Mouse (Mus musculus) heart, embryonic 12.5 days (tissue): Measurements from ENCODE around the gene Abca13. TPM values are rescaled to one million over a fixed set of nuclear protein-coding genes. Genes with fewer than 3 reads are reported as not detected.
"Not testable (repeated sequence)": the region's sequence is repeated elsewhere in the genome, so short reads cannot be mapped to it uniquely, and the experiment has no call there.

Source experiments
- ATAC-seq: fragments of 200-750 bp; cut with Nextera tagmentation; 2 replicates; pipeline ENCODE4 v1.8.0; 2017; ENCODE audit warnings: moderate TSS enrichment, moderate library complexity; ENCODE audit not compliant: insufficient number of reproducible peaks, low FRiP score
- H3K27ac ChIP-seq: fragments of 300-500 bp; sonication (generic); 2 replicates; pipeline ENCODE4 v1.5.1; 2016; ENCODE audit warnings: mild to moderate bottlenecking, moderate library complexity; ENCODE audit not compliant: poor library complexity, severe bottlenecking
- H3K27me3 ChIP-seq: fragments of 300-500 bp; sonication (generic); replicated peaks from 2 replicates; pipeline ENCODE4 v1.6.1; 2016; ENCODE audit warnings: mild to moderate bottlenecking, moderate library complexity
- H3K36me3 ChIP-seq: fragments of 300-500 bp; sonication (generic); 2 replicates; pipeline ENCODE4 v1.6.1; 2016; ENCODE audit warnings: mild to moderate bottlenecking, moderate library complexity
- H3K4me1 ChIP-seq: fragments of 300-500 bp; sonication (generic); replicated peaks from 2 replicates; pipeline ENCODE4 v1.6.1; 2016; ENCODE audit warnings: mild to moderate bottlenecking
- H3K4me2 ChIP-seq: fragments of 300-500 bp; sonication (generic); 2 replicates; pipeline ENCODE4 v1.6.1; 2016; ENCODE audit warnings: mild to moderate bottlenecking, moderate library complexity
- H3K4me3 ChIP-seq: fragments of 300-500 bp; sonication (generic); 2 replicates; pipeline ENCODE4 v1.5.1; 2016; ENCODE audit warnings: mild to moderate bottlenecking
- H3K9ac ChIP-seq: fragments of 300-500 bp; sonication (generic); 2 replicates; pipeline ENCODE4 v1.6.1; 2016; ENCODE audit warnings: mild to moderate bottlenecking, moderate library complexity
- H3K9me3 ChIP-seq: fragments of 300-500 bp; sonication (generic); replicated peaks from 2 replicates; pipeline ENCODE4 v1.6.1; 2016; ENCODE audit warnings: mild to moderate bottlenecking, moderate library complexity
- WGBS: fragments of 180-500 bp; shearing (Covaris S2); methylation state at CpG from one replicate; pipeline ENCODE4 v1.1.7; 2016; 5-methylcytosine and 5-hydroxymethylcytosine counted together
- polyA plus RNA-seq: library from polyadenylated mRNA; unstranded; fragments of >200 nt; fragmentation: Nextera tagmentation; extraction: Ambion mirVana; gene quantifications from 2 replicates; pipeline ENCODE4 v1.2.1, GENCODE M21; 2016

Gene Abca13
- polyA plus RNA-seq, 1 experiment from 2014 or later = 0.01 TPM

DNA sequence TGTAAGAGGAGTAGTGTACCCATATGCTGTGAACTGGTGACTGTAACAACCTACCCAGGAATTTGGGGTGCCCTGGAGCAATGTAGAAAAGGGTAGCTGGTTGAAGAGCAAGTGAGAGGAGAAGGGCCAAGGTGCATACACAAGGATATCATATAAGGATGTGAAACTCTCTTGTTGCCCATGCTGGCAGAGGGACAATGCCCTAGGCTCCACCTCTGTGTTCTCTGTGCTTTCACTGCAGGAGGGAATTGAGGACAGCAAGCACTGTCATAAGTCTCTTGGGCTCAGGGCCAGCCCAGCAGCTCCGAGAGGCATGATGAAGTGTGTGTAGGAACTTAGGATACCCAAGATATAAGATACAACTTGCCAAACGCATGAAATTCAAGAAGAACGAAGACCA lies 225.2 kb downstream of the Abca13 start:
- H3K4me2 ChIP-seq = no peak overlapping the region
- no peaks in the 10 kb centered on the region for H3K9me3 ChIP-seq
- no peaks in the 10 kb centered on the region for H3K27me3 ChIP-seq
- H3K27ac ChIP-seq = no peak overlapping the region
- H3K9ac ChIP-seq = no peak overlapping the region
- WGBS = 69% methylated on average over 3 of the region's 3 CpGs
- ATAC-seq = no peak
- no peaks in the 10 kb centered on the region for H3K36me3 ChIP-seq
- peaks cover 6% of the 10 kb centered on the region; the same call in 1 of the 2 replicates for H3K4me1 ChIP-seq
- no peak overlapping the region for H3K4me3 ChIP-seq

DNA sequence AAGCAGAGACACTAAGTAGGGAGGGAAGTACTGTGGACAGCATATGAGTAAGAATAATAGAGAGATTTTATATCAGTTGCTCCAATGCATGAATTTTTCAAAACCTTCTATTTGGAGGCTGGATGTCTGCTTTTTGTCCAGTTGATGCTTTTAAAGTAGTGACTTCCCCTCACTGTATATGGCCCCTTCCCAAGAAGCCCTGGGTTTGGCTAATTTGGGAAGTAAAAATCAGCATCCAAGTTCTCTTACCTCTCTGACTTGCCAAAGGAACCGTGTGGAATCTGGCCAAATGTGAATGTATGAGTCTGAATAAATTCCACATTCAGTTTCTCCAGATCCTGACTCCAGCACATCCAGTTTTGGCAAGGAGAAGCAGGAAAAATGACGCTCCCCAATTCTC lies 228.5 kb downstream of the Abca13 start:
- Histone ChIP-seq H3K4me1 (peaks cover 6% of the 10 kb centered on the region; the same call in 1 of the 2 replicates), H3K9ac (no peak overlapping the region), H3K4me2 (no peak overlapping the region), H3K27ac (no peak overlapping the region), H3K4me3 (no peak overlapping the region), H3K36me3 (no peaks in the 10 kb centered on the region), H3K9me3 (no peaks in the 10 kb centered on the region), H3K27me3 (no peaks in the 10 kb centered on the region)
- ATAC-seq = no peak
- WGBS = 29% methylated on average over 2 of the region's 2 CpGs

DNA sequence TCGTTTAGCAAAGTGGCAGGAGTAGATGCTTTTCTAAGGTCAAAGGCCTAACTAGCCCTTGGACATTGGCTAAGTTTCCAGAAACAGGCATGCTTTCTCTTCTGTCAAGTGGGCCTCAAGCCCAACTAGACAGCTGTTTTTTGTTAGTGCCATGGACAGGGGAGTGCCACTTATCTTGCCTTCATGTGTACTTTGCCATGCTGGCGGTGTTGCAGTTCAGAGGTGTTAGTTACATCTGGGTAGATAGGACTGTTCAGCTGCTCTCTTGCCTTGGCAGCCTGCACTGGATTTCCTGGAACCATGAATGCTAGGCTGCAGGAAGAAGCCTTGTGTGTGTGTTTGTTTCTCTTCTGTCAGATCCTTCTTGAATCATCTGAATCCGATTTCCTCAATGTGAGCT lies 235.7 kb downstream of the Abca13 start:
- Histone ChIP-seq H3K36me3 (no peaks in the 10 kb centered on the region), H3K27me3 (no peaks in the 10 kb centered on the region), H3K4me2 (no peak overlapping the region), H3K9me3 (no peaks in the 10 kb centered on the region), H3K27ac (no peak overlapping the region), H3K9ac (no peak overlapping the region), H3K4me1 (peaks cover 4% of the 10 kb centered on the region; the same call in 1 of the 2 replicates), H3K4me3 (no peak overlapping the region)
- 34% methylated on average over 3 of the region's 3 CpGs for WGBS
- no peak for ATAC-seq

DNA sequence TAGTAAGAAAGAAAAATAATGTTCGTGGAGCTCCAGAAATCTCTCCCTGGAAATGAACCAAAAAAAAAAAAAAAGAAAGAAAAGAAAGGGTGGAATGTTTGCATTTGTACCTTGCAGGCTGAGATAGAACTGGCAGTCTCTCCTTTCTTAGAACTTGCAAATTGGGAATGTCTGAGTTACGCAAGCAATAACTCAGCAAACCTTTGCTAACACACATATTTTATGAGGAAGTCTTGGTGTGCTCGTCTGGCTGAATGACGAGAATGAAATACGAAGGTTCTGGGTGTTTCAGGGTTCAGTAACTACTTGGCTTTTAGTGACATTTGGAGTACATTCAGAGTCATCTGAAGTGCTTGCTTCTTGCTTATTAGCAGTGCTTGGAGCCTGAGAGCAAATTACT lies 241.1 kb downstream of the Abca13 start:
- no peaks in the 10 kb centered on the region for H3K9me3 ChIP-seq
- 75% methylated on average over 5 of the region's 5 CpGs for WGBS
- H3K27ac ChIP-seq = no peak overlapping the region
- H3K9ac ChIP-seq = no peak overlapping the region
- ATAC-seq = no peak
- H3K4me3 ChIP-seq = no peak overlapping the region
- H3K4me2 ChIP-seq = no peak overlapping the region
- H3K36me3 ChIP-seq = no peaks in the 10 kb centered on the region
- no peaks in the 10 kb centered on the region for H3K4me1 ChIP-seq
- no peaks in the 10 kb centered on the region for H3K27me3 ChIP-seq

DNA sequence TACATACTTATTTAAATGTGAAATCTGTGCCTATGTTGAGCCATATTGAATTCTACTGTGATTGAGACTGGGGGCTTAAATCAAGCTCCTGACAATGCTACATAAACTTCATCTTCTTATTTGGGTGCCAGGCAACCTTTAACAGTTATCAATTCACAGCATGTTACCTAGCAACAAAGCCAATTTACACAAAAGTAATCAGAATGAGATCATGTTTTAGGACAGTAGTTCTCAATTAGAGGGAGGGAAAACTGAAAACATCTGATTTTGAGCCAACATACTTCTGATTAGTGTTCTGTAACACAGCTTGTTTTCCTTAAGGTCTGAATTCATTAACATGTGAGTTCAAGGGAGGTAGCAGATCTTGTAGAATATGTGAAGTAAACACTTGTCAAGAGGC lies 244.9 kb downstream of the Abca13 start:
- no peak for ATAC-seq
- Histone ChIP-seq H3K9me3 (no peaks in the 10 kb centered on the region), H3K4me1 (no peaks in the 10 kb centered on the region), H3K27ac (no peak overlapping the region), H3K4me2 (no peak overlapping the region), H3K4me3 (no peak overlapping the region), H3K27me3 (no peaks in the 10 kb centered on the region), H3K36me3 (no peaks in the 10 kb centered on the region), H3K9ac (no peak overlapping the region)

DNA sequence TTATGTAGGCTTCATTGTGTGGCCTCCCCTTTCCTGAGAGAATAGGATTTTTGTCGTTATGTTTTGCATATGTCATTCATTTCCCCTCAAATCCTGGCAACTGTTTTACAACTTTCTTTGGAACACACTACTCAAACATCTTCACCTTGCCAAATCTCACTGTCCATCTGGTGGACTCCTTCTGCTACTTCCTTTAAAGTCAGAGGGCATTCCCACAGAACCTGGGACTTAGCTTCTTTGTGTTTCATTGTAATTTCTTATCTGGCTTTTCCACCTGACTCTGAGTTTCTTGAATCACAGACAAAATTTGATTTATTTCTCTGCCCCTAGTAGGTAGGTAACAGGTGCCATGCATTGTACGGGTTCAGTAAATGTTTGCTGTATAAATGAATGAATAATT lies 248.0 kb downstream of the Abca13 start:
- Histone ChIP-seq H3K4me3 (no peak overlapping the region), H3K9ac (no peak overlapping the region), H3K4me1 (no peaks in the 10 kb centered on the region), H3K9me3 (no peaks in the 10 kb centered on the region), H3K27me3 (no peaks in the 10 kb centered on the region), H3K27ac (no peak overlapping the region), H3K36me3 (no peaks in the 10 kb centered on the region), H3K4me2 (no peak overlapping the region)
- no peak for ATAC-seq
- 63% methylated on average over 2 of the region's 2 CpGs for WGBS

DNA sequence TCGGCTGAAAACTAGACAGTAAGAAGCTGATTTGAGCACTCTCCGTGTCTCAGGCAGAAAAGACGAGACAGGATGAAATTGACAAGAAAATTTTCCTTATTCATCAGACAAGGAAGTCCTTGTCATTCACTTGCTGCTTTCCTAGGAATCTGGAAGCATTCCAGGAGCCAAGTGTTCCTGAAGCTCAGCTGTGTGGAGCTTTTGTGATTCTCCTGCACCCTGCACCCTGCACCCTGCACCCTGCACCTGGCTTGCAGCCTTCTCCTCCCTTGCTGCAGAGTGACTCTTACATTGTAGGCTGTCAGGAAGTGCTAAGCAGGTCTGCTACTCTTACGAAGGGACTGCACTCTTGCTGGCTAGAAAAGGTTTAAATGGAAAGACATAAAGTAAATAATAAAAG lies 249.4 kb downstream of the Abca13 start:
- WGBS = 61% methylated on average over 4 of the region's 4 CpGs
- no peak overlapping the region for H3K4me2 ChIP-seq
- no peaks in the 10 kb centered on the region for H3K4me1 ChIP-seq
- H3K27me3 ChIP-seq = no peaks in the 10 kb centered on the region
- no peak overlapping the region for H3K27ac ChIP-seq
- H3K4me3 ChIP-seq = no peak overlapping the region
- H3K9me3 ChIP-seq = no peaks in the 10 kb centered on the region
- H3K9ac ChIP-seq = no peak overlapping the region
- no peak for ATAC-seq
- no peaks in the 10 kb centered on the region for H3K36me3 ChIP-seq

DNA sequence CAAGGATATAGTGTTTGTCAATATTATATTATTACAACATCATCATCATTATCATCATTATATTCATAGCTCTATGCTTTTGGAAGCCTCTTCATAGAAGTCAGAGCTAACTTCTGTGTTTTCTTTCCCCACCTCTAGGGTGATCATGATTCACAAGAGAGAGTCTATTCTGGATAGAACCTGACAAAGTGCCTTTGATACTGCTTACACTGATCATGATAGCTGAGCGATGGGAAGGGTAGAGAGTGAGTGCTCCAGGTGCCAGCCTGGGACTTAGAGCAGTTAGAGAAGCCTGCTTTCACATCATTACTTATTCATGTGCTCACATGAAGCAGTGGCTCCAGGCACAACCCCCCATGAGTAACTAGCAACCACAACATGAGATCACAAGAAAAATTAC lies 280.7 kb downstream of the Abca13 start:
- Histone ChIP-seq H3K9me3 (no peaks in the 10 kb centered on the region), H3K36me3 (no peaks in the 10 kb centered on the region), H3K4me1 (no peaks in the 10 kb centered on the region), H3K27me3 (no peaks in the 10 kb centered on the region), H3K27ac (no peak overlapping the region), H3K9ac (no peak overlapping the region), H3K4me2 (no peak overlapping the region), H3K4me3 (no peak overlapping the region)
- WGBS = 79% methylated on average over 1 of the region's 1 CpGs
- ATAC-seq = no peak

DNA sequence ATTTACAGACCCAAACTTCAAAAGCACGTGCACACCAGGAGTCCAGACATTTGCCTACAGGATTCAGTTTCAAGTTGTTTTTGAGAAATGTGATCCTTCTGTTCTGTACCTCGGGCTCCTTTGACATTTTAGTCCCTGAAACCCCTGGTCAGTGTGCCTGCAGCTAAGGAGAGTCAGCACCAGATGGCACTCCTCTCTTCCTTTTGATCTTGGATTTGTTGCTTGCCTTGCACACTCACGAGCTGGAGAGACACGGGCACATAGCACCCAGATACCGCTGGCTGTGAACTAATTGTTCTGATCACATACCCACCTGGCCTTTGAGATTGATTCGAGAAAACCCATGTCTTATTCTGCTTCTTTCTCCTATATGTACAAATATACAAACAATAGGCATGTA lies 289.8 kb downstream of the Abca13 start:
- H3K27ac ChIP-seq = no peak overlapping the region
- no peaks in the 10 kb centered on the region for H3K36me3 ChIP-seq
- H3K4me2 ChIP-seq = no peak overlapping the region
- H3K4me1 ChIP-seq = no peaks in the 10 kb centered on the region
- no peaks in the 10 kb centered on the region; the same call in 1 of the 2 replicates for H3K9me3 ChIP-seq
- WGBS = 14% methylated on average over 6 of the region's 6 CpGs
- H3K27me3 ChIP-seq = no peaks in the 10 kb centered on the region
- H3K9ac ChIP-seq = no peak overlapping the region
- ATAC-seq = no peak
- H3K4me3 ChIP-seq = no peak overlapping the region

DNA sequence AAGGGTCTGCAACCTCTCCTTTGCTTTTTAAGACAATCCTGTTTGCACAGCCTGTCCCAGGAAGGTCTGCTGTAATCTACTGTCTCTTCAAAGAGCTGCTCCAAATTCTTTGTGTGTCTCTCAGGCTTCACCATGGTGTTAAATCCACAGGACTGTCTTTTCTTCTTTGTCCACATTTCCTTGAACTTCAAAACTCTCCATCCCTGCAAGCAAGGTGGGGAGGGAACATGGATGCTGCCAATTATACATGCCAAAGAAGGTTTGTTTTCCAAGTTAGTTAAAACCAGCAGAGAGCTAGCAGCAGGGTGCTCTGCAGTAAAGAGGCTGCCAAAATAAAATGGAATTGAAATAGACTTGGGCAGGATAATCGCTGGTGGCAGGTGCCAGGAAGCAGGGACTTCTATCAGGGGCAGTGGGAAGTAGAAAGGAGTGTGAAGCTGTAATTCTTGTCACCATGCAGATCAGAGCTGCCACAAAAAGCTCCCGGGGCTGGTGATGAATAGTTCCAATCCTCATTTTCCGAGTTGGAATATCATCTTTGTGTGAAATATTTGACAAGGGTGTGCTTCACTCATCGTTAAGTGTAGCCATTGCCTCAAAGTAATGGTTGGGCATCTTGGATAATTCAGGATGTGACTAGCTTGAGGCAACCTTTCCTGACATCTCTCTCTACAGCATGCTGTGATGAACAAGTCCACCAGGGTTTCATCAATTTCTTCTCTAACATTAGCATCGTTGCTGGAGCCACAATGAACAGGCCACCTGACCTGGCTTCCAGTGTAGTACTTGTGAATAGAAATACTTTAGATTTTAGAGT lies 308.8 kb downstream of the Abca13 start:
- Histone ChIP-seq H3K27ac (no peak overlapping the region), H3K4me3 (no peak overlapping the region), H3K36me3 (no peaks in the 10 kb centered on the region), H3K4me1 (no peaks in the 10 kb centered on the region), H3K9ac (no peak overlapping the region), H3K4me2 (no peak overlapping the region), H3K27me3 (no peaks in the 10 kb centered on the region), H3K9me3 (no peaks in the 10 kb centered on the region)
- 55% methylated on average over 5 of the region's 5 CpGs for WGBS
- no peak for ATAC-seq

DNA sequence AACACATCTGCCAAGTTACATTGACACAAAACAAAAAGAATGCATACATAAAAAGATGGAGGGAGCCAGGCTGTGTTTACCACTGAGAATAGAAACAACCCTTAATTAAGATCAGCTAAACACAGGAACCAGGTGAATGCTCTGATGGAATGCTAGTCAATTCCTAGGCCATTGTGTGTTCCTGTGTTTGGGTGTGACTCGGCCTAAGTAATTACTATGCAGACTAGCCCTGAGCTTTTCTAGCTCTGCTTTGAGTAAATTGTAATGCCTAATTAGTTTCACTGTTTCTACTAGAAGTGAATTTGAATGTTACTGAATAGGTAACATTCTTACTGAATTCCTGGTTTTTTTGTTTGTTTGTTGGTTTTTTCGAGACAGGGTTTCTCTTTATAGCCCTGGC lies 323.2 kb downstream of the Abca13 start:
- not testable (repeated sequence) for H3K4me2 ChIP-seq, H3K4me1 ChIP-seq, H3K36me3 ChIP-seq, H3K9me3 ChIP-seq, H3K27me3 ChIP-seq, H3K9ac ChIP-seq, ATAC-seq, H3K27ac ChIP-seq, H3K4me3 ChIP-seq
- WGBS = 75% methylated on average over 2 of the region's 2 CpGs

DNA sequence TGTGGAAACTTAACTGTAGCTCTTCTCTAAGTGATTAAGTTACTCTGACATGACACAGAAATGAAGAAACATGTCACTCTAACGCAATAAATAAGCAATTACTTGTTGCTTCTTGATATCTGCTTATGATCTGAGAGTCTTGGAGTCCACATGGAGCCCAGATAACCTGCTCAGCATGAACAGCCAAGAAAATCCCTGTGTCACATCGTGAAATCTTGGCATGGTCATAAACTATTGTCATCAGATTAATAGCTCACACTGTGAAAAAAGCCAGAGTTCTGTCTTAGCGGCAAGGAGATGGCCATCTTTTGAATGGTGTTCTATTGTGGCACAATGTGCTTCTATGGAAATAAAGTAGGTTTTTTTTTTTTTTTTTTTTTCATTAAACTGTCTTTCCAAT lies 336.8 kb downstream of the Abca13 start:
- Histone ChIP-seq H3K27me3 (peaks cover 8% of the 10 kb centered on the region), H3K4me2 (no peak overlapping the region), H3K9me3 (no peaks in the 10 kb centered on the region), H3K4me1 (no peaks in the 10 kb centered on the region), H3K9ac (no peak overlapping the region), H3K36me3 (no peaks in the 10 kb centered on the region), H3K27ac (no peak overlapping the region), H3K4me3 (no peak overlapping the region)
- no peak for ATAC-seq
- 79% methylated on average over 3 of the region's 3 CpGs for WGBS
